Mouse (Mus musculus): ENCODE results near the gene Gm9821. TPM values are rescaled to one million over a fixed set of nuclear protein-coding genes. Genes with fewer than 3 reads are reported as not detected.

The Gm9821 gene
- total RNA-seq (2022): not detected

GRCm38 (mm10) chr2:91945483-91945882 lies at the start of gene Gm9821:
Gene Gm9821 (plus strand): TSS chr2:91945703.
- no peak for DNase-seq (ENCODE audit: low spot score in 2 of 2)

DNA sequence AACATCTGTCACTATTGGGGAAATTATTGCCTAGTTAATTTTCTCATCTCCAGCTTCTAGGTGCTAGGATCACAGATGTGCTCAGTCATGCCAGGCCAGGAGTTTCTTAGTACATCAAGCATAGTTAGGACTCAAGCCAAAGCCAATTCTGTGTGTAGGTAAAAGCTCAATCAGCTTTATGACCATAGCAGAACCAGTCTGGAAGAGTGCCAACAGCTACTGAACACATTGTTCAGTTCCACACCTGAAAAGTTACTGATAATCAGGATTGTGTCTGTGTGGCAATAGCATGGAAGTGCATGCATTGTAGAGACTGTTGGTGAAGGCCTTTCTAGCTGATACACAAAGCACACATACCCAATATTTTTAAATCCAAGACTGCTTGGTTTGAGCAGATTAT lies 47.5 kb upstream of the Gm9821 start:
- no peak for DNase-seq (ENCODE audit: low spot score in 2 of 2)

DNA sequence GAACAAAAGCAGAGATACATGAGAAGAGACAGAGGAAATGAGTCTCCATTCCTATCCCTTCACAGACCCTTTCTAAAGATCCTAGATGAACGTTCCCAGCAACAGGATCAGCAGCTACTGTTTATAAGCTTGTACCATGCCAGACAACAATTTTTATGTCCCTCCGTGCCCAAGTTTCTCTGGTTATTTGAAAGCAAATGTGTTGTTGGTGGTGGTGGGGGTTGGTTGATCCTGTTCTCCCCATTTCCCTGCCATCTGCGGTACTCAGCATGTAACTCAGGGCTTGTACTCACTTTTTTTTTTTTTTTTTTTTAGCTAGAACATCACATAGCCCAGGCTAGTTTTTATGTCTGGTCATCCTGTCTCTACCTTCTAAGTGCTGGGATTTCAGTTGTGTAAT lies 46.4 kb upstream of the Gm9821 start:
- DNase-seq (ENCODE audit: low spot score in 2 of 2): no peak

GRCm38 (mm10) chr2:91900431-91900830 lies 45.1 kb upstream of the Gm9821 start:
- DNase-seq (ENCODE audit: low spot score in 2 of 2): no peak

GRCm38 (mm10) chr2:91902336-91902735 lies 43.2 kb upstream of the Gm9821 start:
- DNase-seq (ENCODE audit: low spot score in 2 of 2): no peak

DNA sequence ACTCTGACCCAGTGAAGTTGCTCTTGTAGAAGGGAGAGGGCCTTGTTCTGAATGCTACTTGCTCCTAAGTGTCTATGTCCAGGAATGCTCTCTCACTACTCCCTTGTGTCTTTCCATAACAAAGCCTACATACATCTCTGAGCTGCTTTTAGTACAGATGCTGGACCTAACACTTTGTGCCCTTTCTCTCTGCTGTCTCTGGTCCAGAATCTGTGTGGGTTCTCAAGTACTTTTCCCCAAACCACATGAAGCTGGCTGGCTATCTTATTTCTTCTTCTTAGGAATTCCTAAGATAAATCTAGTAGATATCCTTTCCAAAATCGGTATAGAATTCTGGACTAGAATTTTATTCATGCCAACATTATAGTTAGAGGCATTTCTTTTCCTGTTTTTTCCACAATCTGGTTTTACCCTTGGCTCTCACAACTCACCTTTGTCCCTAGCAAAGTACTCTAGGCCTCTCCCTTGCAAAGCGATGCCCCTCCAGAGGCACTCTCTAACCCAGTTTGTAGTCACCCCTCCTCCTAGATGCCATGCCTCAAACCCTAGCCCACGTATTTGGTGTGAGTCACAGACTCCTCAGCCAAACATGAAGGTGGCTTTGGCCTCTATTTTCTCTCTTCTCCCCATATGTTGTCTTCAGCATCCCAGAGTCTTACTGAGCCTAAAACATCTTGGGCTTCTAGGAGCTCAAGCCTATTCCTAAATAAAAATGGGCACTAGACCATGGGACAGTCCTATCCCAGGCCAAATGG lies 42.2 kb upstream of the Gm9821 start:
- DNase-seq (ENCODE audit: low spot score in 2 of 2): no peak

GRCm38 (mm10) chr2:91904618-91905307 lies 40.7 kb upstream of the Gm9821 start:
- DNase-seq (ENCODE audit: low spot score in 2 of 2): peak in 1 of 2 experiments; percentile 50

DNA sequence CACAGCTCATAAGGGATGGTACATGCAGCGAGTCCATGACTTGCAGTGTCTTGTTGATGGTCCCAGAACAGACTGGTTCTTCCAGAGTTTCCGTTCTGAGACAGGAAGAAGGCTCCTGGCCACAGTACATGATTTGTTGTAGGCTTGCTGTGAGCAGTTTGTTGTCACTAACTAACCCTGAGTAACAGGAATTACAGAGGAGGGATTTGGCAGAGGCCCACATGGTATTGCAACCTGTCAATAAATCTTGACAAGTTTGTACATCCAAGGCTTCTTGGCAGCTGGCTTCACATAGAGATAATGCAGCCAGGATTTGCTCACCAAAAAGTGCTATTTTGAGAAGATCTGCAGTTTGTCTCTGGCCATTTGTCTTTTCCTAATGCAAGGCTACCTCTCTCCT lies 39.4 kb upstream of the Gm9821 start:
- no peak for DNase-seq (ENCODE audit: low spot score in 2 of 2)

DNA sequence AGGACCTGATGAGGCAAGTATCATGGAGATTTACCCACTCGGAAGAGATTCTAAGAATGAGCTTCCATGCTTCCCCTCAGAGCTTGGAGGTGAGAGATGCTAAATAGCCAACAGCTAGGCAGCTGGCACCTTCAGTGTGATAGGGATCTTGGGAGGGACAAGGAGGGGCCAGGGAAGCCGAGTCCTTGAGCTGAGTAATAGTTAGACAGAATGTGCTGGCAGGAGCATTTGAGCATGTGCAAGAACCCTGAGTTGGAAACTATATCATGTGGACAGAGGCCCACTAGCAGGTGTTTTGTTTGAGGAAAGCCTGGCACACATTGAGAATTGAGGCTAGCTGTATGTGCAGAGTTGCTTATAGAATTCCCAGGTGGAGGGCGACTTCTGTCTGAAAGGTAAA lies 32.9 kb upstream of the Gm9821 start:
- DNase-seq (ENCODE audit: low spot score in 2 of 2): no peak

DNA sequence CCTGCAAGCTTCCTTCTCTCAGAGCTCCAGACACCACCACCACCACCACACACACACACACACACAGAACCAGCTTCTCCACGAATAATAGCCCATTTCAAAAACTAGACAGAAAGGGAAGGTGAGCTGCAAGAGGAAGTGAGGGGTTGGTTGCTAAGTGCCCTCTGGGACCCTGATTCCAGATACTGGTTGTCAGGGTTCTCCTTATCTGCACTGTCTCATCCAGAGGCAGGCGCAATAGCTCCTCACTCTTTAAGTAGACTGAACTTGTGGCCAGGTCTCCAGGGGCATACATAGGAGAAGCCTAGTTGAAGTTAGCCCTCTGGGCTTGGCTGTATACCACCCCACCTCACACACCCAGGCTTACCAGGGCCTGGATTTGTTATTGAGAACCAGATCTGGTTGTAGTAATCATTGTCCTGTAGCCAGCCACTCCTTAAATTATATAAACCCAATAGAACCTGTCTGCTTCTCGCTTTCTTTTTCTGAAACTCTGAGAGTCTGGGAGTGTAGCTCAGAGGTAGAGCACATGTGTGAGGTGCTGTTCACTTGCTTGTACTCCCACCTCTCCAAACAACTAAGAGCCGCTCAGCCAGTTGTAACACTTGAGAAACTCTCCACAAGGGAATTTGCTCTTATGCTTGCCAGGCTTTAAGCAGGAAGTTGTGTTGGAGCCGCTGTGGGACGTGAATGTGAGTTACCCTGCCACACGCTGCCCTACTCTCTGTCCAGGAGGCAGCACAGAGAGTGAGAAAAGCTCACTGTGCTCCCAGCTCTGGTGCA lies 32.0 kb upstream of the Gm9821 start:
- DNase-seq (ENCODE audit: low spot score in 2 of 2): no peak

DNA sequence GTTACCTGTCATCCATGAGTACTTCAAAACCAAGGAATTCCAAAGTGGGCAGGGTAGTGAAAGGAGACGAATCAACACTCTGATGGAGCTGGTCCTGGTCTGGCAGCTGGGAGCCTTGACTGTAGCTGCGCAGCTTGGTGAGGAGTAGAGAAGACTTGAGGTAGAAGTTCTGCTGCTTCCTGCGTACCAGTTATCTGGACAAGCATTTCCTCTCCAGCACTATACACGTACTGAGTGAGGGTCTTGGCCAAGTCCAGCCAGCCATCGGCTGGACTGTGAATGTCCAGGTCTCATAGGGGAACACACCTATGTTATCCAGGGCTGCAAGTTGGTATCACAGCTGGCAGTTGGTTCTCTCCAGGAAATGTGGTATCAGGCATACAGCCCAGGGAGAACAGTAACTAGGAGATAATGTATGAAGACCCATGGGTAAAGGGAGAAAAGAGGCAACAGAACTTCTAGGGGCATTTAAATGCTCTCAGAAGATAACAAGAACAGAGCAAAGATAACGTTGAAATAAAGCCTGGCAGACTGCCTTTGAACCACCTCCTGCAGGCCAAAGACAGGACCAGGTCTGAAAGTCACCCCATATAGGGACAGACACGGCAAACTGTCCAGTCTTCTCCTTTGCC lies 29.0 kb upstream of the Gm9821 start:
- no peak for DNase-seq (ENCODE audit: low spot score in 2 of 2)

DNA sequence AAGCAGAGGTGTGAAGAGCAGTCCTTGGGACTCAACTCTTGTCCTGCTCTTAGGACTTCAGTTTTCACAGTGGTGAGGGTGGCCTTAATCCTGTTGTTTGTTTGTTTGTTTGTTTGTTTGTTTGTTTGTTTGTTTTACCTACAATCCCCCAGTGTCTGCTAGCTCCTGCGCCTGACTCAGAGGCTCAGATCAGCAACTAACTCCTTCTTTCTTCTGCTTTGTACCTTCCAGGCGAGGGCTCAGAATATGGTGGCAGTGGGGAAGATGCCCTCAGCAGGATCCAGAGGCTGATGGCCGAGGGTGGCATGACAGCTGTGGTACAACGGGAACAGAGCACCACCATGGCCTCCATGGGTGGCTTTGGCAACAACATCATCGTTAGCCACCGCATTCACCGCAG lies 28.4 kb upstream of the Gm9821 start:
- no peak for DNase-seq (ENCODE audit: low spot score in 2 of 2)

GRCm38 (mm10) chr2:91920130-91920529 lies 25.4 kb upstream of the Gm9821 start:
- DNase-seq (ENCODE audit: low spot score in 2 of 2): no peak

DNA sequence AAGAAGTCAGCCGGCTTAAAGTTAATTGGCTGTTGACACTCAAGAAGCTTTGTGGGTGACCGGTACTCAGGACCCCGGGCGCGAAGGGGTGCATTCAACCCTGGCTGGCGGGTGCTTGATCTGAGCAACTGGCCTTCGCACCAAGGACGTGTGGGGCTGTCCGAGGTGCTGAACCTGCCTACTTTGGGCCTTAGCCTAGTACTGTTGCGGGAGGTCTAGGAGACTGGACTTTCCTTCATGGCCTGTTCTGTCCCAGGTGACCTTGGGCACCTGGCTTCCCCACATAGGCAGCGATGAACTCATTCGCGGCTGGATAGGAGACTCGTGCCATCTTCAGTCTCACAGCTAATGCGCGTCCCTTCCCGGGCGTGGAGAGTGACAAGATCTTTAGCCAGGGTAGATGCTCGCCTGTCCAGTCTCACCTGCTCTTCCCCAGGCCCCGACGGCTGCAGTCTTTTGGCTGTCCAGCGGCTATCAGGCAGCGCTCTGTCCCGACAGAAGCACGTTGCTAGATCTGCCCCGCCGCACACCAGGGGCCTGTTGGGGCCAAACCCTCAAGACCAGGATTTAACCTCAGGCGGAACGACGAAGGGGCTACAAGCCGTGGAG lies 24.2 kb upstream of the Gm9821 start:
- DNase-seq (ENCODE audit: low spot score in 2 of 2): no peak

DNA sequence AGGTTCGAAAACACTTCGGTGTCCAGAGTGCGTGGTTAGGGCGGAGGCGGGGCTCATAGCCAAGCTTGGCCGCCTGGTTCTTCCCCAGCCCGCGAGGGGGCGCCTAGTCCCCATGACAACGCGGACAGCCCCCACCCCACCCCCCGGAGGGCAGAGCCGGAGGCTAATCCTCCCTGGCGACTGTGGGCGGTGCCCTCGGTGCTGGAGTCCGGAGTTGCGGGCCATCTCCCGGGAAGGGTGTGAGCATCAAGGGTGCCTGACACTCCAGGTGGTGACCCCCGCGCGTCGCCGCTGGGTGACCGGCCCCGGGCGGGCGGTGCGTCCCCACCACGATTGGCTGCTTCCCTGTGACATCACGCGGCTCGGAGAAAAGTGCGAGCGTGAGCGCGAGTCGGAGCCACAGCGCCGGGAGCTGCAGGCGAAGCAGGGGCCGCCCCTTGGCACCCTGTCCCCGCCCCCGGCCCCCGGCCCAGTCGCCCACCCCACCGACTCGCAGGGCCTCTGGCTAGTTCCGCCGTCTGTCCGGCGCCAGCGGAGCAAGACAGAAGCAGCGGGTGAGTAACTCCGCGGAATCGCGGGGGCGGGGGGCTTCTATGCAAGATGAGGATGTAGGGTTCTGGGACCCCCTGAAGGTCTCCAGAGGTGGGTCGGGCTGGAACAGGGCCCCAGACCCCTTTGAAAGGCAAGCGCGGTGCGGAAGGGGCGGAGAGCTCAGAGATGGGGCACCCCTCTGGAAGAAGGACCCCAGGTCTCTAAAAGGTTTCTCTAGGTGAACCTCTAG lies 23.5 kb upstream of the Gm9821 start:
- DNase-seq (ENCODE audit: low spot score in 2 of 2): peak; percentile 75 to 83

DNA sequence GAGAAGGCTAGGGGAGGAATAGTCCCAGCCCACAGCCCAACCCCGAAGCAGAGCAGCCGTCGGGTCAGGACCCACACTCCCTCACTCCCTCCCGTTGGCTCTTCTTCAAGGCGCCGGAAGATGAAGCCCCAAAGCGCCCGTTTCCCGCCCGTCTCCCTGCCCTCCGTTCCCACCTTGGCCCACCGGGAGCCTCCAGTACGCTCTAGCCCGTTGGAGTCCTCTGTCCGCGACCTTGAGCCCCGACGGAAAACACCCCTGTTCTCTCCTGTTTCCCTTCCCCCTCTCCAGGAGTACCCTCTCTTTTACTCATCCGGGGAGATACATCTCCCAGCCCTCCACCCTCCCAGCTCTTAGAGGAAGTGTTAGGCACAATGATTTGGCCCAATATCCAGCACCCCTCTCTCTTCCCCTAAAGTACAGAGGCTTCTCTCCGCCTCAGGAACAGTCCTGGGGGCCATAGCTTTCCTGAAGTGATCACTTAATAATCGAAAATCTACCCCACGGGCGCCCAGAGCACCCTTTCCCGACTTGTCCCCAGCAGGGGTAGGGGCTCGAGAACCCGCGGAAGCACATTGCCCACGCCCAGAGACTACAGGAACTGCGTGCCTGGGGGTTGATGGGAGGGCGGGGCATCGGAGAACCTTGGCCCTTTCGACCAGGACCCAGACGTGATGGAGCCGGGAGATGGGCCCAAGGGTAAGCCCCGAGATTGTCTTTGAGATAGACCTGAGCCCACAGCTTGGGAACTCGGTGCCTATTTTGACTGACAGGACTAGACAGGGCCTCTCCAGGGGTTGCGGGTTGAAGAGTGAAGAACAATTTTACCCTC lies 22.7 kb upstream of the Gm9821 start:
- DNase-seq (ENCODE audit: low spot score in 2 of 2): peak in 1 of 2 experiments; percentile 30

- DNase-seq (ENCODE audit: low spot score in 2 of 2): no peak
Observed at GRCm38 (mm10) chr2:91923415-91924337, 21.8 kb upstream of the Gm9821 start.

DNA sequence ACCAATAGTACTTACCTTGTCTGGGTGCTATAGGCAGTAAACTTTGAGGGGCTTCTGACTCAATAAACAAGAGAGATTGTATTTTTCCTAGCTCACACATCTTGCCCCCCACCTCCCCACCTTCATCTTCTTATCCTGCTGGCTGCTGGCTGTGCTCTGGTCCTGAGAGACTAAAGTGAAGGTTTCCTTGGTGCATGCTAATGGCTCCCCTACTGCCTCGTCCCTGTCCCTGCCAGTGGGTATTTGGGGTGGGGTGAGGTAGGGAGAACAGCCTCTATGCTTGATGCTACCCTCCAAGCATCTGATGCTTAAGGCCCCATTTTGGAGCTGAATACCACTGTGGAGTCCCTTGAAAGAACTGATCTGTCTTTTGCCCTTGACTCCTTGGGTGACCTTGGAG lies 20.8 kb upstream of the Gm9821 start:
- no peak for DNase-seq (ENCODE audit: low spot score in 2 of 2)

- DNase-seq (ENCODE audit: low spot score in 2 of 2): peak; percentile 47 to 85
Observed at GRCm38 (mm10) chr2:91925442-91925841, 20.1 kb upstream of the Gm9821 start.

Measured in left cerebral cortex, adult 8-10 months (tissue).